Mouse (Mus musculus) cerebellum, adult 2 months (tissue): ENCODE data around the gene Olfr270. TPM values are rescaled to one million over a fixed set of nuclear protein-coding genes. Genes with fewer than 3 reads are reported as not detected.
A peak's percentile ranks its signal among the peaks of the same experiment; 100 is the strongest.

Experiments used
- DNase-seq, 2 experiments: peaks; one replicate each; pipeline ENCODE4 v3.0.0; 2021
- H3K27ac ChIP-seq: fragments of 200-500 bp; 2 replicates; pipeline ENCODE4 v1.5.1; 2012; ENCODE audit warnings: low read length, control low read depth, inconsistent platforms; ENCODE audit not compliant: insufficient read depth
- H3K27me3 ChIP-seq: fragments of 200-500 bp; 2 replicates; pipeline ENCODE4 v1.6.1; 2012; ENCODE audit warnings: inconsistent platforms, mild to moderate bottlenecking, low read length, moderate library complexity; ENCODE audit not compliant: control insufficient read depth, insufficient read depth
- H3K4me1 ChIP-seq: fragments of 200-500 bp; 2 replicates; pipeline ENCODE4 v1.6.1; 2011; ENCODE audit warnings: low read length; ENCODE audit not compliant: control insufficient read depth, insufficient read depth
- H3K4me3 ChIP-seq: fragments of 200-500 bp; replicated peaks from 2 replicates; pipeline ENCODE3; 2011; ENCODE audit warnings: mild to moderate bottlenecking, low read depth, low read length, control low read depth; ENCODE audit not compliant: insufficient read depth
- CTCF ChIP-seq: fragments of 200-500 bp; IDR thresholded peaks from 2 replicates; pipeline ENCODE4 v1.5.1; 2011; ENCODE audit warnings: low read depth, mild to moderate bottlenecking, control low read depth, low read length, moderate library complexity, borderline replicate concordance; ENCODE audit not compliant: insufficient read depth
- POLR2A ChIP-seq: fragments of 200-500 bp; IDR thresholded peaks from 2 replicates; pipeline ENCODE4 v1.6.1; 2011; ENCODE audit warnings: low read length, control low read depth, borderline replicate concordance; ENCODE audit not compliant: insufficient read depth
- WGBS: fragments of 180-500 bp; shearing (Covaris S2); methylation state at CpG from one replicate; pipeline ENCODE4 v1.1.7; 2018; 5-methylcytosine and 5-hydroxymethylcytosine counted together
- polyA plus RNA-seq: library from polyadenylated mRNA; depleted of rRNA; stranded (reverse); fragments of >200 nt; gene quantifications from 2 replicates; pipeline ENCODE4 v1.2.3, GENCODE M21; 2012

Olfr270 gene
- polyA plus RNA-seq, 1 experiment, result not detected

DNA sequence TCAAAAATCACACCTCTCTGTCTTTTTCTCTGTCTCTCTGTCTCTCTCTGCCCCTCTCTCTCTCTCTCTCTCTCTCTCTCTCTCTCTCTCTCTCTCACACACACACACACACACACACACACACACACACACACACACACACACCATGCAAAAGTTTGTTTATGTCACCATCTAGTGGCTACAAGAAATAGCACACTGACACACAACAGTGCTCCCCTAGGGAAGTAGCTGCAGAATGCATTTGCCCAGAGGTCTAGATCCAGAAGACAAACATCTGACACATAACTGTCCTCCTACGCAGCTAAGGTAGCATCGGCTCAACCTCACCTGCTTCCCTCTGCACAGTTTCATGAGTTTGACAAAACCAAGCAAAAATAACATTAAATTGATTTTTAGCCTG, 20.9 kb downstream of the Olfr270 start:
- 85% methylated on average over 2 of the region's 2 CpGs for WGBS

DNA sequence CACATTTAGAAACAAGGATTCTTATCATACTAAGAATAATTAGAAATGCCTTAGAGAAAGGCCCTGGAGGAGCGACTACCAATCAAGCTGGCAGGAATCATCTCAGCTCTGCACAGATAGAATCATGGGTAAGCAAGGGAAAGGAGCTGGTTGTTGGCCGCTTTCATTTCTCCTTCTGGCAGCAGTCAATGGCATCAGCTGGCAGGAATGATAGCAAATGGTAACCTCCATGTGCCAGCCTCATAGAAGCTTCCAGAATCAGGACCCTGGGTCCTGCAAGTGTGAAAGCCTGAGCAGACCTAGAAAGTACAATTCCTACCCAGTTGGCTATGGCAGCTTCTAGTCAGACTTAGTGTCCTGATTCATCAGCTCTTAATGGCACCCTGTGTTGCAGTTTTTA, 21.9 kb downstream of the Olfr270 start:
- TF ChIP-seq POLR2A (no peak), CTCF (no peak)
- whole genome bisulfite sequencing, result 14% methylated on average over 2 of the region's 2 CpGs

More for the DNA sequence above, 20.9 kb downstream of the Olfr270 start:
- Histone ChIP-seq H3K27ac (no peak overlapping the region), H3K27me3 (no peaks in the 10 kb centered on the region), H3K4me3 (no peak overlapping the region), H3K4me1 (no peaks in the 10 kb centered on the region)
- DNase-seq, result no peak
- TF ChIP-seq CTCF (no peak), POLR2A (no peak)

DNA sequence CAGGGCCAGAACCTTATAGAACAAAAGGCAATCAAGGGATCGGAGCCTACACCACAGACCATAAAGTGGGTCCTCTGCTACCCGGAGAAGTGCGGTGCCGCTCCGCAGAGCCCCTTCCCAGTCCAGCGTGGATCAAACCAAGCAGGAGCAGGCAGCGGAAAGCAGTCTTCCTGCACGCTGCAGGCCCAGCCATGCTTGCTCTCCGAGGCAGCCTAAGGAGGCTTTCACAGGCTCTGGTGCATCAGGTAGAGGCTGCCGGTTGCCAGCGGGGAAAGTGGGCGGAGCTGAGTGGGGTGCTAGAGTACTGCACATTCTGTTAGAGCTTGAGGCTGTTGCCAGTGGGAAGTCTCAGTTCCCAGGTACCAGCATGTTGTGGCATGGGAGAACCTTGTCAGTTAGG, 24.9 kb downstream of the Olfr270 start, which contains the start of gene Nipsnap3a:
TSS of gene Nipsnap3a (plus strand) at position 25 of the 400 bp plus-strand sequence.
- WGBS, result 38% methylated on average over 12 of the region's 12 CpGs

More for the DNA sequence above, 21.9 kb downstream of the Olfr270 start:
- H3K27ac ChIP-seq, result no peak overlapping the region
- no peaks in the 10 kb centered on the region for H3K4me1 ChIP-seq
- no peak overlapping the region for H3K4me3 ChIP-seq
- no peak for DNase-seq
- no peaks in the 10 kb centered on the region for H3K27me3 ChIP-seq

DNA sequence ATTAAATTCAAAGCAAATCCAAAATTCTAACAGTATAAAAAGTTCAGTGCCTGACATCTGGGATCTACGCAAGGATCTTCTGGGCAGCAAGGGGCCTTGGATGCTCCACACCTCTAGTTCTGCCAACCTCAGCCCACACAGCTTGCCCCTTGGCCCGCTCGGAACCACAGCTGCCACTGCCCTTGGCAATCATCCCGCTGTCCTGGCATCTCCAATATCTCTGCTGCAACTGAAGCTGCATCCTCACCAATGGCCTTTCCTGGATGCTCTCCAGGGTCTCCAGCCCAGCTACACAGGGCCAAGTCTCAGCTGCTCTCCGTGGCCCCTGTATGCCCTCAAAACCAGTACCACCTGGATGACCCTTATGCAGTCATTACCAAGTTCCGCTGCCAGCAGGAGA, 35.1 kb downstream of the Olfr270 start:
- TF ChIP-seq POLR2A, result no peak
- no peak for TF ChIP-seq CTCF
- Histone ChIP-seq H3K4me3 (no peak overlapping the region), H3K4me1 (no peaks in the 10 kb centered on the region), H3K27me3 (no peaks in the 10 kb centered on the region), H3K27ac (no peak overlapping the region)
- WGBS, result 16% methylated on average over 6 of the region's 6 CpGs
- no peak for DNase-seq

More for the DNA sequence above, 24.9 kb downstream of the Olfr270 start, which contains the start of gene Nipsnap3a:
- Histone ChIP-seq H3K4me1 (no peaks in the 10 kb centered on the region), H3K27me3 (no peaks in the 10 kb centered on the region), H3K27ac (no peak within 1 kb of the TSS), H3K4me3 (no peak within 1 kb of the TSS)
- no peak for DNase-seq
- TF ChIP-seq POLR2A (no peak), CTCF (no peak)

DNA sequence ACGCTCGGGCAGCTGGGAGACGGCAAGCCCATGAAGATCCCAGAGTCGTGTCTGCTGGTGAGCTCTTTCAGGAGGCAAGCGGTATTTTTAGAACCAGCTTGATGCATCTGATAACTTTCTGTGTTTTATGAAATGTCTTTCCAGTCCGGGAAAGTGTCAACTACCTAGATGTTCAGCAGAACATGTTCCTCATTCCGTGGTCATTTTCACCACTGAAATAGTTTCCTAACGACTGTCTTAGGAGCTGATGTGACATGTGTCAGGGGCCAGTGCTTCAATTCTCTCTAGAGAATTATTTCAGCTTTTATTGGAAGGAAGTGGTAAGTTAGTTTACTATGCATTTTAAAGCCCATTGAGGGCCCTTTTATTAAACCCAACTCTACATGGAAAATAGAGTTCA, 35.8 kb downstream of the Olfr270 start:
- no peak for TF ChIP-seq CTCF
- H3K27me3 ChIP-seq, result no peaks in the 10 kb centered on the region
- no peak for DNase-seq
- H3K4me3 ChIP-seq, result no peak overlapping the region
- H3K27ac ChIP-seq, result no peak overlapping the region
- 42% methylated on average over 8 of the region's 8 CpGs for WGBS
- no peaks in the 10 kb centered on the region for H3K4me1 ChIP-seq

DNA sequence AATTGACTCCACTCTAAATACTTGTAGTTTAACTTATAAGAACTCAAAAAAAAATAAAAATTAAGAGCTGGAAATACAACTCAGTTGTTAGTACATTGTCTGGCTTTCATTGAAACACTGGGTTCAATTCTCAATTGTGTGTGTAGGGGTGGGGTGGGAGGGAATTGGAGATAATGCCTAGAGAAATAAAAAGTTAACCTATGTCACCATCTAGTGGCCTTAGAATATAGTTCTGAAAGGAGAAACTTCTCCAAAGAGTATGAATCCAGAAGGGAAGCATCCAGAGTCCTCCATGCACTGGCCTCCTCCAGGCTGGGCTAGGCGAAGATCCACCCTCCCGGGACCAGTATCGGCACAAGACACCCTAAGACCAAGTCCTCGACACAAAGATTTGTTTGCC, 44.8 kb downstream of the Olfr270 start:
- WGBS, result 67% methylated on average over 4 of the region's 4 CpGs
- no peaks in the 10 kb centered on the region for H3K4me1 ChIP-seq
- no peak for DNase-seq
- TF ChIP-seq CTCF, result no peak
- no peak for TF ChIP-seq POLR2A
- no peak overlapping the region for H3K4me3 ChIP-seq
- H3K27me3 ChIP-seq, result no peaks in the 10 kb centered on the region
- H3K27ac ChIP-seq, result no peak overlapping the region

DNA sequence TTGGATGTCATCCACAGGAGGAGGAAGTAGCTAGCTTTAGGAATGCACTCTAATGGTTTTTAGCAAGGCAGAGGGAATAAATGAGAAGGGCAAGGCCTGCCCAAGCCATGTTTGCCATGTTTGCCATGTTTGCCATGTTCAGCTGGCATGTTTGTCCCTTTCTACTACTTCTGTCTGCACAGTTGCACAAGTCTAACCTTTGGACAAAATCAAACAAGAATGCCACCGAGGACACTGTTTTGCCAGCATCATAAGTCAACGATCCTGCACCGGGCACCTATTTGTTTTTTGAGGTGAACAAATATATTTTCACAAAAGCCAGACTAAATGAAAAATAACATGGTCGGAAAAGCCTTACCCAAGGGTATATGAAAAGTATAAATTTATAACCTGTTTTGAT, 45.5 kb downstream of the Olfr270 start:
- DNase-seq, result no peak
- TF ChIP-seq POLR2A, result no peak
- no peak for TF ChIP-seq CTCF
- Histone ChIP-seq H3K27ac (no peak overlapping the region), H3K27me3 (no peaks in the 10 kb centered on the region), H3K4me1 (no peaks in the 10 kb centered on the region), H3K4me3 (no peak overlapping the region)
- 94% methylated on average over 4 of the region's 4 CpGs for WGBS

DNA sequence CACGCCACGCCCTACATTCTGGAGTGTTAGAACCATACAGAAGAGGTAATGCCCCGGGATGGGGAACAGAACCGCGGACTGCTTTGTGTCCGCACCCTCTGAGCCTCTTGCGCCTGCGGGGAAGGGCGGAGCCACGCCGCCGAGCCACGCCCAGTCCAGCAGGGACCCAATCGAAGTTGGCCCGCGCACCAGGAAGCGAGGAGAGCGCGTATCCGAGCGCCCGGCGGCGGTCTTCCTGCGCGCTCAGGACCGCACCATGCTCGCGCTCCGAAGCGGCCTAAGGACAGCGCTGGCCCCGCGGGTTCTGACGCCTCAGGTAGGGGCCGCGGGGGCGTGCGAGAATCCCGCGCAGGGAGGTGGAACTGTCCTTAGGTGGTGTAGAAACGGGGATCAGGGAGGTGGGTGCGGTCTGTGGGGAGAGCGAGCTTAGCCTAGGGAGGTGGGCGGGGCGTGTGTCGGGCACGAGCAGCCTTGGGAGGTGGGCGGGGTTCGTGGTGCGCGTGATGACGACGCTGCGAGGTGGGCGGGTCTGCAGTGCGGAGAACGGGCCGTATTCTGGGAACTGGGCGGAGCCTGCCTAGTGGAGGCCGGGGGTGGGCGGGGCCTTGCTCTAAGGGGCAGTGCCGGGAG, 47.5 kb downstream of the Olfr270 start, which contains the start of gene Nipsnap3b:
TSS of gene Nipsnap3b (plus strand) at position 149 of the 630 bp plus-strand sequence.
- under 1% methylated on average over 63 of the region's 63 CpGs for WGBS
- Histone ChIP-seq H3K4me1 (no peaks in the 10 kb centered on the region), H3K27me3 (no peaks in the 10 kb centered on the region)

More for the DNA sequence above, 47.5 kb downstream of the Olfr270 start, which contains the start of gene Nipsnap3b:
- peak; percentile 93 to 94 for DNase-seq
- Histone ChIP-seq H3K27ac (no peak within 1 kb of the TSS), H3K4me3 (peak within 1 kb of the TSS; percentile 66)
- no peak for TF ChIP-seq CTCF
- no peak; the same call in 1 of the 2 replicates for TF ChIP-seq POLR2A
